Mouse (Mus musculus) erythroid progenitor cell, adult 5-6 weeks (primary cell): ENCODE results near the gene Ift172. TPM values are rescaled to one million over a fixed set of nuclear protein-coding genes. Genes with fewer than 3 reads are reported as not detected.

Experiments
- ATAC-seq: replicated peaks from 2 replicates; pipeline ENCODE4 v1.8.0; 2016; ENCODE audit warnings: moderate number of reproducible peaks, mild to moderate bottlenecking, moderate TSS enrichment, inconsistent platforms; ENCODE audit not compliant: poor library complexity, low FRiP score, severe bottlenecking
- total RNA-seq, 2 experiments: library from RNA; stranded (forward) in 1 of 2; stranded (reverse) in 1 of 2; fragments of 150-400 nt in 1 of 2; fragments of 186-747, 209-891 nt in 1 of 2; gene quantifications; 2 replicates each; pipeline versions ENCODE4 v1.2.3 to v1.2.4; 2015 to 2017; ENCODE audit warnings: low replicate concordance in 2 of 2

Ift172 gene
- 2.9 and 10.5 TPM in 2 replicates for total RNA-seq (2015; ENCODE audit: low replicate concordance)
- 5.7 and 10.3 TPM in 2 replicates for total RNA-seq (2017; ENCODE audit: low replicate concordance)

GRCm38 (mm10) chr5:31290521-31291360, at the start of gene Ift172:
Gene Ift172 (minus strand): TSS chr5:31291116.
- ATAC-seq, result peak; percentile 97

- peak; percentile 65; the same call in 1 of the 2 replicates for ATAC-seq
Observed at GRCm38 (mm10) chr5:31328255-31328654, 37.3 kb upstream of the Ift172 start.

GRCm38 (mm10) chr5:31326850-31327249, 35.9 kb upstream of the Ift172 start:
- ATAC-seq, result no peak

GRCm38 (mm10) chr5:31324085-31324484, 33.2 kb upstream of the Ift172 start:
- no peak for ATAC-seq

- no peak for ATAC-seq
Observed at GRCm38 (mm10) chr5:31322776-31323175, 31.9 kb upstream of the Ift172 start.

- ATAC-seq, result no peak
Observed at GRCm38 (mm10) chr5:31312806-31313205, 21.9 kb upstream of the Ift172 start.

- no peak for ATAC-seq
Observed at GRCm38 (mm10) chr5:31303093-31303492, 12.2 kb upstream of the Ift172 start.

- ATAC-seq, result no peak
Observed at GRCm38 (mm10) chr5:31301866-31302265, 10.9 kb upstream of the Ift172 start.

- no peak for ATAC-seq
Observed at GRCm38 (mm10) chr5:31298486-31298885, 7.6 kb upstream of the Ift172 start.

- ATAC-seq, result no peak
Observed at GRCm38 (mm10) chr5:31297981-31298380, 7.1 kb upstream of the Ift172 start.

- no peak for ATAC-seq
Observed at GRCm38 (mm10) chr5:31297047-31297757, 6.3 kb upstream of the Ift172 start, which contains the start of gene Gckr. Gene Gckr (plus strand): TSS chr5:31297443.

- ATAC-seq, result no peak
Observed at GRCm38 (mm10) chr5:31295606-31296141, 4.8 kb upstream of the Ift172 start, which contains the start of gene Fndc4. Gene Fndc4 (minus strand): TSS chr5:31296080.

- ATAC-seq, result no peak
Observed at GRCm38 (mm10) chr5:31294964-31295605, 4.2 kb upstream of the Ift172 start.

GRCm38 (mm10) chr5:31291361-31291688, 409 bp upstream of the Ift172 start:
- peak; percentile 60 for ATAC-seq

- ATAC-seq, result no peak
Observed at GRCm38 (mm10) chr5:31289626-31290230, 1.2 kb downstream of the Ift172 start.

GRCm38 (mm10) chr5:31288655-31289054, 2.3 kb downstream of the Ift172 start:
- ATAC-seq, result no peak

- no peak for ATAC-seq
Observed at GRCm38 (mm10) chr5:31288225-31288624, 2.7 kb downstream of the Ift172 start.

- ATAC-seq, result no peak
Observed at GRCm38 (mm10) chr5:31279245-31279988, 11.5 kb downstream of the Ift172 start.

- ATAC-seq, result no peak
Observed at GRCm38 (mm10) chr5:31273018-31273417, 17.9 kb downstream of the Ift172 start.
